Mouse (Mus musculus) neutrophil, adult 5-6 weeks (primary cell): ENCODE data around the gene Ubald2. TPM values are rescaled to one million over a fixed set of nuclear protein-coding genes. Genes with fewer than 3 reads are reported as not detected.
A peak's percentile ranks its signal among the peaks of the same experiment; 100 is the strongest.
"Not testable (repeated sequence)": the region's sequence is repeated elsewhere in the genome, so short reads cannot be mapped to it uniquely, and the experiment has no call there.

ENCODE experiments used
- ATAC-seq: fragments of 151-379, 151-347 bp; 2 replicates; pipeline ENCODE4 v1.8.0; 2017; ENCODE audit warnings: mild to moderate bottlenecking, moderate TSS enrichment; ENCODE audit not compliant: insufficient number of reproducible peaks, poor library complexity, low FRiP score, severe bottlenecking; ENCODE audit errors: extremely low read depth
- total RNA-seq: library from RNA; stranded (forward); fragments of 200-1000 nt; gene quantifications from 2 replicates; pipeline ENCODE4 v1.2.3, GENCODE M21; 2017

The Ubald2 gene
- total RNA-seq, 1 experiment from 2014 or later: 82.2 TPM

DNA sequence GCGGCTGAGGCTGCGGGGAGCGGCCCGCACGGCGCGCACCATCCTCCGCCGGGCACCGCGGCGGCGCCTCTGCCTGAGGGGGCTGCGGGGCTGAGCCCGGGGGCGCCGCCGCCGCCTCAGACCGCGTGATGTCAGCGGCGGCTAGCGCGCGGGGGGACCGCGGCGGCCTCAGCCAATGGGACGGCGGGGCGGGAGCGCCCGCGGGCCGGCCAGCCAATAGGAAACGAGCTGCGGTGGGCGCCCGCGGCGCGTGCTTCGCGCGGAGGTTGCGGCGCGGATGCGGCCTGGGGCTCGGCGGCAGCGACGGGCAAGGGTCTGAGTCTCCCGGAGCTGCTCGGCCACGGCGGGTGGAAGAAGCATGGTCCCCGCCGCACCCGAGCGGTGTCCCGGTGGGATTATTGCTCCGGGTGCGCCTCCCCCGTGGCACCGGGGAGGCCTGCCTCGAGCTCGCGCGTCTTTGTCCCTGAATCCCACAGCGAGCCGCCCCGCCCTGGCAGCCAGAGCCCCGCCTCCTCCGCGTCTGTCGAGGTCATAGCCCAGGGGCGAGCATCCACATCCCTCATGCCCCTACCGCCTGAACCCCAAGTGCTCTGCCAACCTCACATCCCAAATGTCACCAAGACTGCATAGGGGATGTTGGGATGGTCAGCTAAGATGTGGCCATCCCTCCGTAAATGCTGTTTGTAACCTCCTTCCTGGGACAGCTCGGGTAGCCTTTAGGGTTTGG lies 20.8 kb upstream of the Ubald2 start, which contains the start of gene Rnf157:
Gene Rnf157 (minus strand): TSS at position 129 of the 727 bp plus-strand sequence.
- ATAC-seq: 0 out of 2 replicates have a peak, but pooled peaks have one; percentile 17

DNA sequence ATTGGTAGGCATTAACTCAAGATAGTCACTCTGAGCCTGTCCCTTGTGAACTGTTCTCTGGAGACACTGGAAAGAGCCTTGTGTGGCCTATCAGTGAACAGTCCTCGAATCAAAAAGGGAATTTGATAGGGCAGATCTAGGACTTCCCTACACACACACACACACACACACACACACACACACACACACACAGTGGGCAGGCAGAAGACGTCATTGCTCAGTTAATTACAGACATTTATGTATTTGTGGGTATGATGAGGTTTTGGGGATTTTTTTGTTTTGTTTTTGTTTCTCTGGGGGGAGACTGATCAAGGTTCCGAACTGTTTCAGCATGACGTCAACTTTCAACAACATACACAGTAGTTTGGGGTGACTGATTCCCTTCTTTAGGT lies 20.3 kb upstream of the Ubald2 start:
- no peak for ATAC-seq

DNA sequence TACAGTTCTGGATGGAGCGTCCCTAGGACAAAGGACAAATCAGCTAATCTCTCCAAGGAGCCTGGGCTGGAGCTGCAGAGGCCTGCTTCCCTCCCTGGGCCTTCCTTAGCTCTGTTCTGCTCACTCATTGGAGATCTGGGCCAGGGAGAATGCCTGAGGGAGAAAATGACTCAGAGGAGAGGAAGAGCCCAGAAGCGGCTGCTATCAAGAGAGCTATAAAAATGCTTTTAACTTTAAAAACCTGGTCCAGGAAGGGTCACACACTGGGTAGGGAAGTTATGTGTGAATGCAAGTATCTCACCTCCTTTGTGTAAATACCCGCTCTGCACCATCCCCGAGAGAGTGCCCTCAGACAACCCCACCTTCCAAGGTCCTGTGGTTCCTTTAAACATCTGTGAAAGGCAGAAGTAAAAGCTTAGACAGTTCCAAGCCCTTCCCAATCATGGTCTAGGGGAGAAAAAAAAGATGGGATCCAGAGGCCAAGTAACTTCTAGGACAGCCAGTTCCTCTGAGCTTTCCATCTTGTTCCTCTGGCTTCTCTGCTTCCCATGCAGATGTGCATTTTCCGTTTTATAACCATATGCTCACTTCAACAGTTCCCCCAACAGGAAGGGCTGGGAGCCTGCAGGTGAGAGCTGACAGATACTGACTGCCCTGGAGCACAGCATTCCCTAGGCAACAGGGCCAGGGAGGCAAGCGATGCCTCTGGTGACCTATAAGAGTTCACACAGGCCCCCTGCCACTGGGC lies 17.5 kb upstream of the Ubald2 start:
- no peak for ATAC-seq

DNA sequence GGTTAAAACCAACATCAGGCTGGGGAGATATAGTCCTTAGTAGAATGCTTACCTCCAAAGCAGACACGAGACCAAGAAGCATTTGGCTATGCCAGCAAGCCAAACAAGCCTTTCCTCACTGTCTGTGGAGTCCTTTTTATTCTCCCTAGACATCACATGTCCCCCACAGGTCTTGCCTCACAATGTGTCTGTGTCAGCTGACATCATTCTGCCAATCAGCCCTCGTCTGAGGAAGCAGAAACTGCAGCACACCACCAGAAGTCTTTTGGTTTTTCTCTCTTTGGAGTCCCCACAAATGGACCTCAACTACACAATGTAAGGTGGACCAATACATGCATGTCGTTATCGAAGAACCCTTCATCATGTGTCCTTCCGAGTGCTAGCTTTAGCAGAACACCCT lies 16.8 kb upstream of the Ubald2 start:
- ATAC-seq: no peak

DNA sequence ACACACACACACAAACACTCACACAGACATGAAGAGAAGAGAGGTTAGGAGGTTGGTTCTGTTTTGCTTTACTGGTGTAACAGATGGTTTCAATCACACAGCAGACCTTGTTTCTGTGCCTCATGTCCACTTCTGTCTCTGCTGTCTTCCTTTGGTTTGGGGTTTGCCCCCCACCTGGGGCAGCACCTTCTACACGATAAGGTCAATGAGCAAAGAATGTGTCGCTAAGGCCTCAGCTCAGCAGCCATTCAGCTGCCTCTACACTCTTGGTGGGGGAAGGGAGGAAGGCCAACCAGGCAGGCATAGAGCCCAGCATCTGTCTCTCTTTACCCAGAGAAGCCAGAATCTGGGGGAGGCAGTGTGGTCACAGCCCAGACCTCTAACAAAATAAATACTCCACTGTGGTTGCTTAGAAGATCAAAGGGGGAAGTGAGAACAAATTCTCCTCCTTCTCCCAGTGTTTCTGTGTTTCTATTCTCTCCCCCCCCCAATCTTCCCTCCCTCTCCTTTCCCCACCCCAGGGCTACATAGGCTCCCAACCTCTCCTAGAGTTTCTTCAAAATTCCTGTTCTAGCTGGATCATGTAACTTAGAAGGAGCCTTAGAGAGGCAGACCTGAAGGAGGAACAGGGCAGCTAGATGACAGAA lies 15.6 kb upstream of the Ubald2 start:
- peak; percentile 63 for ATAC-seq

DNA sequence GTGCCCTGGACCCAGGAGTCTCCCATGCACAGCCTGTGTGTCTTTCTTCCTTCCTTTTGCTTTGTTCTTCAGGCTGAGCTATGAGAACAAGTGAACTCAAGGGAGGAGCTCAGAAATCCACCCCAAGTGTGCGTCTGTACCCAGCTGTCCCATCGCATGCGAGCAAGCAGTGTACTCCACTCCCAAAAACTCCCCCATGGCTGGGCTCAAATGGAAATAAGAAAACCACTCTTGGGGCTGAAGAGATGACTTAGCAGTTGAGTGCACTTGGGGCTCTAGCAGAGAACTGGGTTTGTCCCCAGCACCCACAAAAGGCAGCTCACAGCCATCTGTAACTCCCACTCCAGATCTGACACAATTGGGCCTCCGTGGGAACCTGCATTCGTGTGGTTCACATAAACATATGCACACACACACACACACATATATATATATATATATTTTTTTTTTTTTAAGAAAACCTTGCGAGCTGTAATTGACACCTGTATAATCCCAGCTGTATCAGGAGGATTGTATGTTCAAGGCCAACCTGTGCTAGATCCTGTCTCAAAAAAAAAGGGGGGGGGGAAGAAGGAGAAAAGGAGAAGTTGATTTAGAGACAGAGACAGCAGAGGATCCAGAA lies 14.9 kb upstream of the Ubald2 start:
- ATAC-seq: no peak

DNA sequence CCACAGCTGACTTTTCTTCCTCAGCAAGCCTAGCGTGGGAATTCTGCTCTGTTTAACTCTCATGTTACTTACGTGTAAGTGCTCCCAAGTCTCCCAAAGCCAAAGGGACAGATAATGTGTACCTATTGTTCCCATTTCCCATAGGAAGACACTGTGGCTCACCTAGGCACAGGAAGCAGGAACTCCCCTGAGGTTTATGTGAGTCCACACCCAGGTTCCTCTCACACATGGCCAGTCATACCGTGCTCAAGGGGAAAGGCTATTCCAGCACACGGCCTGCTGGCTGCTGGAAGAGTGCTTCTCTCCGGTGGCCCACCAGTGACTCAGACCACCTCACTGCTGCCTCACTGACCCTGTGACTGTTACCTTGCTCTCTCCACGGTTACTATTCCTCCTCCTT lies 12.8 kb upstream of the Ubald2 start:
- ATAC-seq: no peak

DNA sequence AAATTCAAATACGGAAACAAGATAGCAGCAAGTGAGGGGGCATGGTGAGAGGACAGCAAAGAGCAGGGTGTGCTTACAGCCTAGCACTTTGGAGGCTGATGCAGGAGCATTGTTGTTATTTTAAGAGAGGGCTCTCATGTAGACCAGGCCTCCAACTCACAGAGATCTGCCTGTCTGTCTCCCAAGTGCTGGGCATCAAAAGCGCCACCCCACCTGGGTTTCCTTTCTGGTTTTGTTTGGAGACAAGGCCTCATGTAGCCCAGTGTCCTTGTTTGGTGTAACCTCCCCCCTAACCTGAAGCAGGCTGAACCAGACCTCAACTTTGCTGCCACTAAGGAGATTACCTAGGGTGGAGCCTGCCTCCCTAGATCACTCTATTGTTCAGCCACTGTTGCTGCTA lies 11.3 kb upstream of the Ubald2 start:
- no peak for ATAC-seq

DNA sequence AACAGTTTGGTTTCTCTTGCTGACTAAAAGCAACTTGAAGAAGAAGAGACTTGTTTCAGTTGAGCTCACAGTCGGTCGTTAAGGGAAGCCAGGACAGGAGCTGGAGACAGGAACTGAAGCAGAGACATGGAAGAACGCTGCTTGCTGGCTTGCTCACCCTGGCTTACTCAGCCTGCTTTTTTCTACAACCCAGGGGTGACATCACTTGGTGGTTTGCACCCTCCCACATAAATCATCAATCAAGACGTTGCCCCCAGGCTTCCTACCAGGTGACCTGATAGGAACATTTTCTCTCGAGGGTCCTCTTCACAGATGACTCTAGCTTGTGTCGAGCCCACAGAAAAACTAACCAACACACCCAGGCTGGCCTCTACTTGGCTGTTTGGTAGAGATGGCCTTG lies 10.7 kb upstream of the Ubald2 start:
- ATAC-seq: no peak

DNA sequence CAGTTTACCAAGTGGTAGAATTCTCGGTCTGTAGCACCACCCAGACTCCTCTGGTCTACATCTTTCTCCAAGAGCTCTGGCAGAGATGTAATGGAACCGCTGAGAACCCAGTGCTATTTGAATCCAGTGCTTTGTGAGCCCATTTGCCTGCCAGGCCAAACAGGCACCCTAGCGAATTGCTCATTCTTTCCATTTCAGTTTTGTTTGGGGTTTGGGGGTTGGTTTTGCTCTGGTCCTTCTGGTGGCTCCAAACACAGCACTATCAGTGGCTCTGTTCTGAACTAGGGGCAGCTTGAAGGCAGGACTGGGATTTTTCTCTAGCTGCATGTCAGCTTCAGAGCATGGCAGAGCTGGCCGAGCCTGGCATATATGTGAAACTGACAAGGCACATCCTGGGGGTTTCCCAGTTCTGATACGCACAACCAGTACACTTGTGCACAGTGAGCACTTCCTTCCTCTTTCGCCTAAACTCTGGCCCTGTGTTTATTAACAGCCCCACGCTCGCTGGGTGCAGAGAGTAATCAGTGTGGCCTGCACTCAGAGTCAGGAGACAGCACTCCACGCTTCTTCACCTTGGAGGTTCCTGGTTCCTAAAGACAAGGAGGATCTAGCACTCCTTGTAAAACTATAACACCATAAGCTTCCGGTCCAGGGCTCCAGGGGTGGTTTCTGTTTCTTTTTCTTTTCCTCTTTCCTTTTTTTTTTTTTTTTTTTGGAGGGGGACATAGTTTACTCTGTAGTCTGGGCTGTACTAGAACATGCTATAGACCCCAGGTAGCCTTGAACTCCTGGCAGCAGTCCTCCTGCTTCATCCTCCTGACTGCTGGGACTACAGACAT lies 9.9 kb upstream of the Ubald2 start:
- ATAC-seq: peak; percentile 95

DNA sequence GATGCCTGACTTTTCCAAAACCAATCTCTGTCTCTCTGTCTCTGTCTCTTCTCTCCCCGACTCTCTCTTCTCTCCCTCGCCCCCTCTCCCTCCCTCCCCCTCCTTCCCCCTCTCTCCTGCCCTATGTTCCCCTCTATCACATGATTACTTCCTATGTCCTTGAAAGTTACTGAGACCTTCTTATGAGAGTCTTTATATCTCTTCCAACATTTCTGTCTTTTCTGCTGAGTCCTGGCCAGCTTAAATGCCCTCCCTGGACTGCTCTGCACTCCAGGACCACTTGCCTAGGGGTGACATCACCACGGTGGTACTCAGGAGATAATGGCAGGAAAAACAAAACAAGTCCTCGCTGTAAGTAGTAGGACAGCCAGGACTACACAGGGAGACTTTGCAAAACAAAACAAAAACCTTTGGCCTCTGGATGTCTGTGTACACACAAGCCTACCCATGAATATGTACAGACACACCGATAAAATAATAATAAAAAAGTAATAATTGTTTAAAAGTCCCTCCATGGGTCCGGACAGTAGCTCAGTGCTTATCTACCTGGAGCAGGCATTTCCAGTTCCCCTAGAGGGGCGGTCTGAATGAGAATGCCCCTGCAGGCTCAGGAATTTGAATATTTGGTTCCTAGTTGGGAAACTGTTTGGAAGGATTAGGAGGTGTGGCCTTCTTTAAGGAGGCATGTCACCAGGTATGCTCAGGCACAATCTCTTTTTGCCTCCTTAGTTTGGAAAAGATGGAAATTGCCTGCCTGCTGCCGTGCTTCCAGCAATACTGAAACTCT lies 9.1 kb upstream of the Ubald2 start:
- ATAC-seq: no peak

DNA sequence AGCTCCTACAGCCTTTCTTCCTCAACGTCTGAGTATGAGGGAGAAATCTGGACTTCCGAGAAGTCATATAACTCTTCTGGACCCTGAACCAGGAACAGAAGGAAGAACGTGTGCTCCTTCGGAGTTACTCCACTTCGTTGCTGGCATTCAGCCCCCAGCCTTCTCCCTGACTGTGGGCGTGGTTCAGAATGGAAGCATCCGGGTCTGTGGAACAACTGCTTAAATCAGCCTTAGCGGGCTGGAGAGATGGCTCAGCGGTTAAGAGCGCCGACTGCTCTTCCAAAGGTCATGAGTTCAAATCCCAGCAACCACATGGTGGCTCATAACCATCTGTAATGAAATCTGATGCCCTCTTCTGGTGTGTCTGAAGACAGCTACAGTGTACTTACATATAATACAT lies 7.6 kb upstream of the Ubald2 start:
- not testable (repeated sequence) for ATAC-seq

DNA sequence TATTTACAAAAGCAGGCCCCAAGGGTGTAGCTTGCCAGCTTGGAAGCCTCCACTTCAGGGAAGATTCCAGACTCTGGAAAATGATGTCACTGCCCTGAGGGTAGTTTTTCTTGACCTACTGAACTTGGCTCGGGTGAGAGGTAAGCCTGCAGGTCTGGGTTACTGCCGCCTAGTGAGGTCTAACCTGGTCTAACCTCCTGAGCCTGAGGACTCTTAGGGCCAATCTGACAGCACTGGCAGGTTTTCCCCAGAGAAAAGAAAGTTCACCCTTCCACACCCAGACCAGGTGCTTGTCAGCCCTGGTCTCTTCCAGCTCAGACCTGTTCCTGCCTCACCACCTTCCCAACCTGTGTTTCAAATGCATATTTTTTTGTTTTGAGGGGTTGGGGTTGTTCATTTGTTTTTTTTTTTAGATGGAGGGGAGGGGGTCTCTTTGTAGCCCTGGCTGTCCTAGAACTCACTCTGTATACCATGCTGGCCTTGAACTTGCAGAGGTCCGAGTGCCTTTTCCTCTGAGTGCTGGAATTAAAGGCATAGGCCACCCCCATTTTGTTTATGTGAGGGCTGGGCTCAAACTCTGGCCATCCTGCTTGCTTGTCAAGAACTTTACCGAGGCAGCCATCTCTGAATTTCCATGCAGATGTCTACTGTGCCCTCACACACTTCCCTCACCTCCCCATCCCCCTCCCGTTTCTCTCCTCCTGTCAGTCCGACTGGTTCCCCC lies 6.9 kb upstream of the Ubald2 start:
- ATAC-seq: no peak

DNA sequence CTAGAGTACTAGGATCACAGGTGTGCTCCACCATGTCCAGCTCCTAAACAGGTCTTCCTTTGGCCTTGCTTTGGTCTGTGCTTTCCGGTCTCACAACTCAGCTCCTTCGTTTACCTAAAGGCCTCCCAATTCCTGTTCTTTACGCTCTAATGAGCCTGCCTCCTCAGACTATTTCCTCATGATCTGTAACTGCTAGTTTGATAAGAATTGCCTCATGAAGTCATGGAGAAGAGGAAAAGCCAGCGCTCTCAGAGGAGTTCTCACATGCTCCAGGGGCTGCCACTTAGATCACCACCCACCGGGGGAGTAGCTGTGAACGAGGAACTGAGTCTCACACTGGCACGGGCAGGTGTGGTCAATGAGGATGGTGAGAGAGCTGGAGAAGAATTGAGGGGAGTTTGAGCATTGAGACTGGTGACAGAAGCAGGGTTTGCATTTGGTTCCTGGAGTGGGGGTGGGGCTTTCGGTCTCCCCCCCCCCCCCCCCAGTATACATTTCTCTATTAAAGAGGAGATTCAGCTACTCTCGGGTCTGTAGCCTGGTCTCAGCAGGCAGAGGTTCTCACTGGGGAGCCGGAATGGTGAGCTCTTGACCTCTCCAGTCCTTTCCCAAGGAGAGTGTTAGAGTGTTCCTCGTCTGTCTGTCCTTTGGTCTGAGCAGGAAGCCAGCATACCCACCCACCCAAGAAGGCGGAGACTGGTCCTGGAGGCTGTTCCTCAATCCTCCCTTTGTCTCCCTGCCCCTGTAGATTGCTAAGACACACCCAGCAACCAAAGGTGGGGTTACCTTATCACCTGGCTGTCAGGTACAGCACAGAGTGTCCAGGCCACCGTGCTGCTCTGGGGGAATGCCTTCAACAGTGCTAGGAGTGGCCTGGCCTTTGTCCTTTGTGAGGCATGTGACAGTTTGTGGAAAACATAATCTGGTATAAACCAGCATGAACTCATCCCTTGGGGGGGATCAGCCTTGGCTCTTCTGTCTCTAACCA lies 4.7 kb upstream of the Ubald2 start:
- ATAC-seq: no peak

DNA sequence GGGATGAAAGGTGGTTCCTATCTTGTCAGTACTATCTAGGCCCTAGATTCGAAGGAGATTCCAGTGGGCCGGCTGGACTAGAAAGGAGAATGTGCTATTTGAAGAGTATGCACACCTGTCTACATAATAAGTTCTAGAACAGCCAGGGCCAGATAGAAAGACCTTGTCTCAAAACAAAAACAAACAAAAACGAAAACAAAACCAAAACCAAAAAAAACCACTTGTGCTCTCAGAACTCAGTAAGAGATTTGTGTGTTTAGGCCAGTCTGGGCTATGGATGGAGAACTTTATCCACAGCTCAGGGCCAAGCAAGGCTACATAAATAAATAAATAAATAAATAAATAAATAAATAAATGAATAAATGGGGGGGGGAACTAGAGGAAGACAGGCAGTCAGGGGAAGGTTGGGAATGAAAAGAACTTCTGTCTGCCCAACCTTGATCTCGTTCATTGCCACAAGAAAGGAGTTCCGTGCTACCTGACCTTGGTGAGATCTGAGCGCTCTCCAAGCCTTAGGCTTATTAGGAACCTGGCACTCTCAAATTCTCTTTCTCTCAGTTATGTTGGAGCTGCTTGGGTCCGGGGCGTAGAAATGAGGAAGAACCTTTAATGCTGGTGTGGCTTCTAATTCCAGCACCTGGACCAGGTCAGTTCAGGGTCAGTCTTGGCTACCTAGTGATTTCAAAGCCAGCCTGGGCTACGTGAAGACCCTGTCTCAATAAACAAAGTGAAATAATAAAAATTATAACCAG lies 3.9 kb upstream of the Ubald2 start:
- ATAC-seq: no peak
